Mouse (Mus musculus) stomach, embryonic 16.5 days (tissue): ENCODE results near the gene Gm5938. TPM values are rescaled to one million over a fixed set of nuclear protein-coding genes. Genes with fewer than 3 reads are reported as not detected.

Experiments
- ATAC-seq: fragments of 200-750 bp; cut with Nextera tagmentation; 2 replicates; pipeline ENCODE4 v1.8.0; 2017; ENCODE audit warnings: moderate number of reproducible peaks, moderate TSS enrichment; ENCODE audit not compliant: insufficient read depth, low FRiP score
- H3K27ac ChIP-seq: fragments of 300-500 bp; sonication (generic); 2 replicates; pipeline ENCODE4 v1.5.1; 2014; ENCODE audit warnings: low read length
- H3K27me3 ChIP-seq: fragments of 300-500 bp; sonication (generic); 2 replicates; pipeline ENCODE4 v1.6.1; 2014; ENCODE audit warnings: low read length, control low read depth, mixed read lengths; ENCODE audit not compliant: control insufficient read depth, insufficient read depth
- H3K36me3 ChIP-seq: fragments of 300-500 bp; sonication (generic); 2 replicates; pipeline ENCODE4 v1.6.1; 2014; ENCODE audit warnings: low read length; ENCODE audit not compliant: control insufficient read depth, insufficient read depth
- H3K4me1 ChIP-seq: fragments of 300-500 bp; sonication (generic); 2 replicates; pipeline ENCODE4 v1.6.1; 2014; ENCODE audit warnings: low read length, control low read depth, mixed read lengths; ENCODE audit not compliant: control insufficient read depth, insufficient read depth
- H3K4me2 ChIP-seq: fragments of 300-500 bp; sonication (generic); 2 replicates; pipeline ENCODE4 v1.6.1; 2014; ENCODE audit warnings: low read depth, low read length, mixed read lengths
- H3K4me3 ChIP-seq: fragments of 300-500 bp; sonication (generic); replicated peaks from 2 replicates; pipeline ENCODE4 v1.5.1; 2014; ENCODE audit warnings: mild to moderate bottlenecking, low read length
- H3K9ac ChIP-seq: fragments of 300-500 bp; sonication (generic); 2 replicates; pipeline ENCODE4 v1.6.1; 2014; ENCODE audit warnings: low read length
- H3K9me3 ChIP-seq: fragments of 300-500 bp; sonication (generic); replicated peaks from 2 replicates; pipeline ENCODE4 v1.6.1; 2016; ENCODE audit warnings: low read length, control low read depth; ENCODE audit not compliant: control insufficient read depth
- WGBS: fragments of 180-500 bp; shearing (Covaris S2); extraction: QIAGEN DNeasy Blood & Tissue Kit; methylation state at CpG from one replicate; pipeline ENCODE4 v1.1.7; 2014; 5-methylcytosine and 5-hydroxymethylcytosine counted together
- polyA plus RNA-seq: library from polyadenylated mRNA; unstranded; fragments of >200 nt; fragmentation: Nextera tagmentation; extraction: Ambion mirVana; gene quantifications from 2 replicates; pipeline ENCODE4 v1.2.1, GENCODE M21; 2015

Gene Gm5938
- not detected in 2 replicates for polyA plus RNA-seq

DNA sequence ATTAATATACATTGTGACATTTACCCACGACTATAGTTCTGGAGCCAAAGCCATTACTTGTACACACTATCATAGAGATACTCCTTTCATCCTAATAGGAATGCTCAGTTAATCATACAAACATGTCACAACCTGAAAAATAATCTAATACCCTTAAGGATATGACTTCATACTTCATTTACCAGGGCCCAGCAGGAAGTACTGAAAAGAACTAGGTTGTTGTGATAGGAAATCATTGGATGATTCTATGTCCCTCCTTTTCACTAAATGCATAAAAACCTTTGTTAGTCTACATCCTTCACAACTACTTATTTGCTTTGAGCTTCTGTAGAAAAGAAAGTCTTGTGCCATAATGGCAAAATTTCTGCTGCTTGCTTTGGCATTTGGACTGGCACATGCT lies at the start of gene Gm5938:
Gene Gm5938 (plus strand): TSS at position 301 of the 400 bp plus-strand sequence.
- H3K4me1 ChIP-seq: no peaks in the 10 kb centered on the region
- WGBS: 63% methylated on average over 1 of the region's 1 CpGs
- H3K4me2 ChIP-seq: no peak within 1 kb of the TSS
- H3K9me3 ChIP-seq: no peaks in the 10 kb centered on the region
- no peaks in the 10 kb centered on the region for H3K27me3 ChIP-seq
- H3K9ac ChIP-seq: no peak within 1 kb of the TSS
- no peak within 1 kb of the TSS for H3K4me3 ChIP-seq
- H3K36me3 ChIP-seq: no peaks in the 10 kb centered on the region
- no peak within 1 kb of the TSS for H3K27ac ChIP-seq
- ATAC-seq: no peak

DNA sequence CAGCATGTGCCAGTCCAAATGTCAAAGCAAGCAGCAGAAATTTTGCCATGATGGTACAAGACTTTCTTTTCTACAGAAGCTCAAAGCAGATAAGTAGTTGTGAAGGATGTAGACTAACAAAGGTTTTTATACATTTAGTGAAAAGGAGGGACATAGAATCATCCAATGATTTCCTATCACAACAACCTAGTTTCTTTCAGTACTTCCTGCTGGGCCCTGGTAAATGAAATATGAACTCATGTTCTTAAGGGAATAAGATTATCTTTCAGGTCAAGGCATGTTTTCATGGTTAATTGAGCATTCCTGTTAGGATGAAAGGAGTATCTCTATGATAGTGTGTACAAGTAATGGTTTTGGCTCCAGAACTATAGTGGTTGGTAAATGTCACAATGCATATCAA lies 34.0 kb upstream of the Gm5938 start, which contains the start of gene Obp1a:
Gene Obp1a (minus strand): TSS at position 101 of the 400 bp plus-strand sequence.
- H3K27me3 ChIP-seq: no peaks in the 10 kb centered on the region
- no peak within 1 kb of the TSS for H3K4me2 ChIP-seq
- no peak for ATAC-seq
- H3K36me3 ChIP-seq: no peaks in the 10 kb centered on the region
- H3K9me3 ChIP-seq: no peaks in the 10 kb centered on the region
- H3K4me3 ChIP-seq: no peak within 1 kb of the TSS
- H3K4me1 ChIP-seq: no peaks in the 10 kb centered on the region
- H3K27ac ChIP-seq: no peak within 1 kb of the TSS
- no peak within 1 kb of the TSS for H3K9ac ChIP-seq

Other genes with a start within 250 kb of the Gm5938 start
- gene 5430402E10Rik, start 200.4 kb upstream of the Gm5938 start, polyA plus RNA-seq: not detected in 2 replicates
- not detected in 2 replicates for gene Obp1a, start 34.1 kb upstream of the Gm5938 start, polyA plus RNA-seq
- not detected in 2 replicates for gene Obp1b, start 61.3 kb downstream of the Gm5938 start, polyA plus RNA-seq
- not detected in 2 replicates for gene Gm14743, start 120.5 kb downstream of the Gm5938 start, polyA plus RNA-seq
- not detected in 2 replicates for gene 4930480E11Rik, start 244.2 kb downstream of the Gm5938 start, polyA plus RNA-seq